Mouse (Mus musculus): ENCODE data around the gene Col19a1. TPM values are rescaled to one million over a fixed set of nuclear protein-coding genes. Genes with fewer than 3 reads are reported as not detected.

Col19a1 gene
- polyA plus RNA-seq, 1 experiment from 2014 or later, result 2.7 TPM

GRCm38 (mm10) chr1:24428306-24428705, 159.0 kb downstream of the Col19a1 start:
- no peak overlapping the region for H3K27ac ChIP-seq (ENCODE audit: low read depth, low read length)
- no peak for ATAC-seq
- no peaks in the 10 kb centered on the region for H3K27me3 ChIP-seq (replicated peaks; ENCODE audit: control insufficient read depth, insufficient read depth, low read length)
- H3K36me3 ChIP-seq (ENCODE audit: control insufficient read depth, insufficient read depth, low read length), result no peaks in the 10 kb centered on the region
- no peaks in the 10 kb centered on the region for H3K9me3 ChIP-seq (ENCODE audit: control insufficient read depth, low read length)
- H3K4me2 ChIP-seq (ENCODE audit: low read length), result no peak overlapping the region
- H3K4me3 ChIP-seq (ENCODE audit: low read length), result no peak overlapping the region
- H3K4me1 ChIP-seq (ENCODE audit: control insufficient read depth, insufficient read depth, low read depth, low read length), result no peaks in the 10 kb centered on the region
- WGBS, result 67% methylated on average over 5 of the region's 5 CpGs
- no peak overlapping the region for H3K9ac ChIP-seq (ENCODE audit: low read depth, low read length)

- H3K4me2 ChIP-seq (ENCODE audit: low read length), result no peak overlapping the region
- H3K9me3 ChIP-seq (ENCODE audit: control insufficient read depth, low read length), result no peaks in the 10 kb centered on the region
- H3K36me3 ChIP-seq (ENCODE audit: control insufficient read depth, insufficient read depth, low read length), result no peaks in the 10 kb centered on the region
- peak; percentile 82 for ATAC-seq
- H3K27me3 ChIP-seq (replicated peaks; ENCODE audit: control insufficient read depth, insufficient read depth, low read length), result no peaks in the 10 kb centered on the region
- no peak overlapping the region for H3K4me3 ChIP-seq (ENCODE audit: low read length)
- no peaks in the 10 kb centered on the region for H3K4me1 ChIP-seq (ENCODE audit: control insufficient read depth, insufficient read depth, low read depth, low read length)
- H3K27ac ChIP-seq (ENCODE audit: low read depth, low read length), result no peak overlapping the region
- WGBS, result 39% methylated on average over 8 of the region's 8 CpGs
- H3K9ac ChIP-seq (ENCODE audit: low read depth, low read length), result no peak overlapping the region
Measured at GRCm38 (mm10) chr1:24378125-24378821, 209.0 kb downstream of the Col19a1 start.

DNA sequence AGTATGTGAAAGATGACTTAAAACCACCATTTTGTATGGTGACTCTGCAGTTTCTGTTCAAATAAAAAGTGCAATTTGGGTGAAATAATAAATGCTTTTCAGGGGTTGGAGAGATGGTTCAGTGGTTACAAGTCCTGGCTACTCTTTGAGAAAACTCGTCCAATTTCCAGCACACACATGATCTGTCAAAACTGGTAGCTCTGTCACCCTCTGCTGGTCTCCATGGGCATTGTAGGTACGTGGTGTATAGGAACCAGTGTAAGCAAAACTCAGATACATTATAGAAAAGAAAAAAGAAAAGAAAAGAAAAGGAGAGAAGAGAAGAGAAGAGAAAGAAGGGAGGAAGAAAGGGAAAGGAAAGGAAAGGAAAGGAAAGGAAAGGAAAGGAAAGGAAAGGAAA, 212.4 kb downstream of the Col19a1 start:
- 25% methylated on average over 2 of the region's 2 CpGs for whole genome bisulfite sequencing
- no peak for ATAC-seq
- no peak overlapping the region for H3K9ac ChIP-seq (ENCODE audit: low read depth, low read length)
- H3K9me3 ChIP-seq (ENCODE audit: control insufficient read depth, low read length), result no peaks in the 10 kb centered on the region
- no peak overlapping the region for H3K4me2 ChIP-seq (ENCODE audit: low read length)
- no peaks in the 10 kb centered on the region for H3K36me3 ChIP-seq (ENCODE audit: control insufficient read depth, insufficient read depth, low read length)
- H3K4me3 ChIP-seq (ENCODE audit: low read length), result no peak overlapping the region
- H3K27ac ChIP-seq (ENCODE audit: low read depth, low read length), result no peak overlapping the region
- no peaks in the 10 kb centered on the region for H3K4me1 ChIP-seq (ENCODE audit: control insufficient read depth, insufficient read depth, low read depth, low read length)
- no peaks in the 10 kb centered on the region for H3K27me3 ChIP-seq (replicated peaks; ENCODE audit: control insufficient read depth, insufficient read depth, low read length)

- no peak overlapping the region for H3K27ac ChIP-seq (ENCODE audit: low read depth, low read length)
- no peaks in the 10 kb centered on the region for H3K9me3 ChIP-seq (ENCODE audit: control insufficient read depth, low read length)
- no peaks in the 10 kb centered on the region for H3K4me1 ChIP-seq (ENCODE audit: control insufficient read depth, insufficient read depth, low read depth, low read length)
- no peaks in the 10 kb centered on the region for H3K27me3 ChIP-seq (replicated peaks; ENCODE audit: control insufficient read depth, insufficient read depth, low read length)
- no peak overlapping the region for H3K9ac ChIP-seq (ENCODE audit: low read depth, low read length)
- H3K4me3 ChIP-seq (ENCODE audit: low read length), result no peak overlapping the region
- no peaks in the 10 kb centered on the region for H3K36me3 ChIP-seq (ENCODE audit: control insufficient read depth, insufficient read depth, low read length)
- no peak for ATAC-seq
- 84% methylated on average over 3 of the region's 3 CpGs for WGBS
- H3K4me2 ChIP-seq (ENCODE audit: low read length), result no peak overlapping the region
Measured at GRCm38 (mm10) chr1:24373671-24374070, 213.6 kb downstream of the Col19a1 start.

DNA sequence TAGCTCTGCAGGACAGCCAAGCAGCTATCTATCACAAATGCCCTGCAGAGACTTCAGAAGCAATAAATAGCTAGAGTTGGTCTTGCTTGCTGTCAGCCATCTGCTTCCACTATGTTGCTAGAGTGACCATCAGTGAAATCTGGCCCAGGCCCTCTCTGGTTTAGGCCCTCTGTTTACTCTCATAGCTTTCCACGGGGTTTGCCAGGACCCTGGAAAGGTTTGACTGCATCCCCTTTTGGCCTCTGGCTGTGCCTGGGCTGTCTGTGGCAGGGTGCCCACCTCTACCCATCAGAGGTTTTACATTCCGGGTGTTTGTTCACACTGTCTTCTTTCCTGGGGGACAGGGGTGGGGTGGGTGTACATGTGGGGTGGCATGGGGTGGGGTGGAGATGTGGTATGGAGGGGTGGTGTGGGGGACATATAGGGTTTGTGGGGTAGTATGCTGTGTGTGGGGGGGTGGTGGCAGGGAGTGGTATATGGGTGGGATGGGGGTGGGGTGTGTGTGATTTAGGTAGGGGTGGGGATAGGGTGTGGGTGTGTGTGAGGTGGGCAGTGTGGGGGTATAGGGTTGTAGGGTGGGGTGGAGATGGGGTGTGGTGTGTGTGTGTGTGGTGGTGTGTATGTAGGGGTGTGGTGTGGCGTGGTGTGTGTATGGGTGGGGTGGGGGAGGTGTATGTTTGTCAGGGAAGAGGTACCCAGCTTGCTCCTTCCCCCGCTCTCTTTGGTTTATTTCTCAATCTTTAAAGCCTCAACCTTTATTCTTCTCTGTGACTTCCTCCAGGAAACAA, 214.6 kb downstream of the Col19a1 start:
- Histone ChIP-seq H3K9me3 (ENCODE audit: control insufficient read depth, low read length) (no peaks in the 10 kb centered on the region), H3K27ac (ENCODE audit: low read depth, low read length) (no peak overlapping the region), H3K36me3 (ENCODE audit: control insufficient read depth, insufficient read depth, low read length) (no peaks in the 10 kb centered on the region), H3K4me1 (ENCODE audit: control insufficient read depth, insufficient read depth, low read depth, low read length) (peaks cover 2% of the 10 kb centered on the region; the same call in 1 of the 2 replicates), H3K4me2 (ENCODE audit: low read length) (no peak overlapping the region), H3K9ac (ENCODE audit: low read depth, low read length) (no peak overlapping the region), H3K27me3 (replicated peaks; ENCODE audit: control insufficient read depth, insufficient read depth, low read length) (no peaks in the 10 kb centered on the region), H3K4me3 (ENCODE audit: low read length) (no peak overlapping the region)
- 84% methylated on average over 4 of the region's 4 CpGs for WGBS
- ATAC-seq, result peak; percentile 52; the same call in 1 of the 2 replicates

DNA sequence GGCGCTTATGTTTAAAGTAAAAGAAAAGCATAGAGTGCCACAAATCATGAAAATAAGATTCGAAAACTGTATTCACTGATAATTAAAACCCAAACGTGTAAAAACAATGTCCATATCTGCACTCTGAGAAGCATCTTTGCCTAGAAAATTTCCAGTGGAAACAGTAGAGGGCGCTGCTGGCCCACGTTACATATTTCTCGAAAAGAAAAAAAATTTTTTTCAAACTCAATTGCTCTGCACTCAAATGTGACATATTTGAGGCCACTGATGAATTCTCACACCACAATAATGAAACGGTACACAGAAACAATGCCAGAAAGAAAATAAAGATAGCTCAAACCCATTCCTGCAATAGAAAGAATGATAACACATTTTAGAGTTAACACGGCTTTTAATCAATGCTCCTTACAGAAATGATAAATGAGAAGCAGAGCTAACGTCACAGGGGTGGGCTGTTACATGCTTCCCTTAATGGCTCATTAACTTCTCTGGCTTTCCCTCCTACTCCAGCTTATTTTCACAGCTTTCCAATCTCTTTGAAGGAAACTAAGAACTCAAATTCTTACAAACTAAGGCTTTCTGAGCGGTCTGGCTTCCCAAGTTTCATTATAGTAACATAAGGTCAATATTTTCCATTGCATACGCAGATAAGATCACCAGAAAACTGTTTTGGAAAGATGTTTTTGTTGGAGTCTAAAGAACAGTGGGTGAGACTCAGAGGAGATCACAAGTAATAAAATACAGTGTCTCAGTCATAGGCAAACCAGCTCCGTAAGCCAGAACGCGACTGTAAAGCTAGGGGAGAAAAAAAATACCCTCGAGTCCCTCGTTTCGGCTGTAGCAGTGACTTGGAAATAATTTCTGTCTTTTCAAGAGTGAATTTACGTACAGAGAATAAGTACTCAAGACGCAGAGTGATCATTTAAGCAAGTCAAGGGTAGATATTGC, 219.4 kb downstream of the Col19a1 start:
- 45% methylated on average over 19 of the region's 19 CpGs for WGBS
- H3K27me3 ChIP-seq (replicated peaks; ENCODE audit: control insufficient read depth, insufficient read depth, low read length), result no peaks in the 10 kb centered on the region
- H3K4me1 ChIP-seq (ENCODE audit: control insufficient read depth, insufficient read depth, low read depth, low read length), result peaks cover 2% of the 10 kb centered on the region; the same call in 1 of the 2 replicates
- H3K9me3 ChIP-seq (ENCODE audit: control insufficient read depth, low read length), result no peaks in the 10 kb centered on the region
- peak overlapping the region; percentile 34; the same call in 1 of the 2 replicates for H3K4me2 ChIP-seq (ENCODE audit: low read length)
- peak; percentile 63; the same call in 1 of the 2 replicates for ATAC-seq
- no peaks in the 10 kb centered on the region for H3K36me3 ChIP-seq (ENCODE audit: control insufficient read depth, insufficient read depth, low read length)
- H3K27ac ChIP-seq (ENCODE audit: low read depth, low read length), result no peak overlapping the region
- no peak overlapping the region for H3K9ac ChIP-seq (ENCODE audit: low read depth, low read length)
- H3K4me3 ChIP-seq (ENCODE audit: low read length), result no peak overlapping the region

DNA sequence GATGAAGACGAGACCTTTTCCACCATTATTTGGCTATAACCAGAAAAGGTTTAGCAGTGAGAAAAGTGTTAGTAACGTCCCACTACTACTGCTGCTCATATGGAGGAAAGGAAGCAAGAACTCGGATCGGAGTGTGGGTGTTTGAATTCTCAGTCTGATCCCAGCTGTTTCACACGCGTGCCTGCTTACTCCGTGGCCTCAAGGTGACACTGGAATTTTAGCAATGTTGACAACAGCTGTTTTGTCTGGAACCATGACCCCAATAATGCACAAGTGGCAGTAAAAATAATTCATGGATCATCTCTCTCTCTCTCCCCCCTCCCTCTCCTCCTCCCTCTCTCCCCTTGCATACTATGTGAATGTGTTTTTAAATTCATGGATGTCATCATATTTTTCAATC, 222.5 kb downstream of the Col19a1 start:
- no peak overlapping the region for H3K27ac ChIP-seq (ENCODE audit: low read depth, low read length)
- no peak for ATAC-seq
- 82% methylated on average over 7 of the region's 7 CpGs for WGBS
- no peaks in the 10 kb centered on the region for H3K9me3 ChIP-seq (ENCODE audit: control insufficient read depth, low read length)
- no peak overlapping the region for H3K9ac ChIP-seq (ENCODE audit: low read depth, low read length)
- no peak overlapping the region for H3K4me3 ChIP-seq (ENCODE audit: low read length)
- no peak overlapping the region for H3K4me2 ChIP-seq (ENCODE audit: low read length)
- H3K4me1 ChIP-seq (ENCODE audit: control insufficient read depth, insufficient read depth, low read depth, low read length), result peaks cover 2% of the 10 kb centered on the region; the same call in 1 of the 2 replicates
- no peaks in the 10 kb centered on the region for H3K36me3 ChIP-seq (ENCODE audit: control insufficient read depth, insufficient read depth, low read length)
- H3K27me3 ChIP-seq (replicated peaks; ENCODE audit: control insufficient read depth, insufficient read depth, low read length), result no peaks in the 10 kb centered on the region

DNA sequence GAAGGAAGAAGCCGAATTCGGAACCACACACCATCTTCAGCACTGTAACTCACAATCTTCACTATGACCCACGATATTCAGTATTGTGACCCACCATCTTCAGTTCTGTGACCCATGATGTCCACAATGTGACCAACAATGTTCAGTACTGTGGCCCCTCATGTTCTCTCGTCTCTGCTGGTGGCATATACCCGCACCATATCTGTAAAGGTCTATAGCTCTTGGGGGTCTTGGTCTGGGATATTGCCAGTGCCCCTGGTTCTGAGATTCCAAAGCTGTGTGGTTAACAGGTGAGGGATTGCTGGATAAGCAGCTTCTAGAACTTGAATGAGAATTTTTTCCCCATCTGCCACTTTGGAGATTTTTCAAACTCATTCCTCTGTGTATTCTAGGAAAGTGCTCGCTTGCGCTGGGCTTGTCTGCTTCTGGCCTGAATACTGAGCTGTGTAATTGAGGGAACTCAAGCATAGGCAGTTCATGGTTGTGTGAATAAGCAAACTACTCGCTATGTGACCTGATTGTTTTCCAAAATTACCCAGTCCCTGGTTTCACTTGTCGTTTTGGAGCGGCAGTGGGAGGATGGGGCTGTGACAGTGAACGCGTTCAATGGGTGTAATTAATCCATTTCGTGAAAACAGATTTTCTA, 225.2 kb downstream of the Col19a1 start:
- Histone ChIP-seq H3K27me3 (replicated peaks; ENCODE audit: control insufficient read depth, insufficient read depth, low read length) (no peaks in the 10 kb centered on the region), H3K9ac (ENCODE audit: low read depth, low read length) (no peak overlapping the region), H3K36me3 (ENCODE audit: control insufficient read depth, insufficient read depth, low read length) (no peaks in the 10 kb centered on the region), H3K4me2 (ENCODE audit: low read length) (no peak overlapping the region), H3K4me3 (ENCODE audit: low read length) (no peak overlapping the region), H3K27ac (ENCODE audit: low read depth, low read length) (no peak overlapping the region), H3K9me3 (ENCODE audit: control insufficient read depth, low read length) (no peaks in the 10 kb centered on the region), H3K4me1 (ENCODE audit: control insufficient read depth, insufficient read depth, low read depth, low read length) (no peaks in the 10 kb centered on the region)
- WGBS, result 72% methylated on average over 13 of the region's 13 CpGs
- peak; percentile 92 for ATAC-seq
